Mouse (Mus musculus): ENCODE measurements around the gene Uba5. TPM values are rescaled to one million over a fixed set of nuclear protein-coding genes. Genes with fewer than 3 reads are reported as not detected.

Gene Uba5
- polyA plus RNA-seq, 1 experiment from 2014 or later, result 50.3 TPM

GRCm38 (mm10) chr9:104075808-104076207 is 12.9 kb upstream of the Uba5 start:
- no peaks in the 10 kb centered on the region for H3K9me3 ChIP-seq (ENCODE audit: control insufficient read depth, low read length)
- H3K36me3 ChIP-seq (ENCODE audit: control insufficient read depth, insufficient read depth, low read length), result no peaks in the 10 kb centered on the region
- WGBS, result 60% methylated on average over 2 of the region's 2 CpGs
- H3K27me3 ChIP-seq (replicated peaks; ENCODE audit: control insufficient read depth, insufficient read depth, low read length), result no peaks in the 10 kb centered on the region
- DNase-seq (ENCODE audit: low spot score) (no peak), ATAC-seq (replicated peaks; ENCODE audit: low FRiP score, low TSS enrichment, low read depth) (no peak)
- H3K27ac ChIP-seq (ENCODE audit: low read depth), result no peak overlapping the region
- no peak overlapping the region for H3K9ac ChIP-seq (ENCODE audit: low read length)
- no peak overlapping the region for H3K4me2 ChIP-seq (ENCODE audit: low read length)
- H3K4me3 ChIP-seq (ENCODE audit: low read depth, low read length), result no peak overlapping the region
- no peaks in the 10 kb centered on the region for H3K4me1 ChIP-seq (replicated peaks; ENCODE audit: control insufficient read depth, insufficient read depth, low read length)

DNA sequence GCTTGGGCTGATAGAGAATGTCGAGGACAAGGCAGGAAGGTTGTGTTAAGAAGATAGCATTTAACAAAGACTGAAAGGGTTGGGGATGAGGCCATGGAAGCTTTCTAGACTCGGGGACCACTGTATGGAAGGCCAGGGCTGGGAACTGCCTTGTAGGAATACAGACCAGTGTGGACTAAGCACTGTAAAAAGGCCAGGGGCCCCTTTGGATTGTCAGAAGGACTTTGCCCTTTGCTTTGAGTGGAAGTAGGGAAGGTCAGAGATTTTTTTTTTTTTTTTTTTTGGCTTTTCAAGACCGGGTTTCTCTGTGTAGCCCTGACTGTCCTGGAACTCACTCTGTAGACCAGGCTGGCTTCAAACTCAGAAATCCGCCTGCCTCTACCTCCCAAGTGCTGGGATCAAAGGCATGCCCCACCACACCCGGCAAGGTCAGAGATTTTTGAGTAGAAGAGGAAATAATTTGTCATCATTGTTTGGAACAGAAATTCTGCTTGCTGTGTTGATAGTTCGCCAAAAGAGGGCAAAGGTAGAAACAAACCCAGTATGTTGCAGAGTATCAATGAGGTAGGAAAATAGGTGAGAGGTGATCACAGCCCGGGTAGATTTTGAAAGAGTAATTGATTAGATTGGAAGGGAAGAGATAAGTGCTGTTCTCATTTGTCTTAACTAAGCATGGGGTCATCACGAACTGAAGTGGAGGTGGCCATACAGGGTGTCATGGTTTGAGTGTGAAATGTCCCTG is 8.1 kb upstream of the Uba5 start:
- H3K4me1 ChIP-seq (replicated peaks; ENCODE audit: control insufficient read depth, insufficient read depth, low read length), result no peaks in the 10 kb centered on the region
- ATAC-seq (replicated peaks; ENCODE audit: low FRiP score, low TSS enrichment, low read depth), result no peak

DNA sequence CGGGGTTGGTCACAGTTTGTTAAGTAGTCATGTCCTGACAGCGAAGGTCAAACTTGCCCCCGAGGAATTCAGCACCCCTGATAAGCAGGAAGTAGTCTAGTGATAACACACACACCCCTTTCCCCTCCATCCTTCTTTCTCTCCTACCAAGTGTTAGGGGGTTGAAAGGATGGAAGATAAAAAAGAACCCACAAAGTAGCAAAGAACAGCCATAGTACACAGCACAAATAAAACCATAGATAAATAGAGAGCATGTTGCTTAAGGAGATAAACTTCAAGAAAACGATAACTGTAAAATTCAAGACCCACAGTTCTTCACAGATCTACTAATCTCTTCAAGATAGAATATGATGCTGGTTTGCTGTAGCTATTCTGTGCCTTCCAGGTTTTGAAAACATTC is 7.3 kb upstream of the Uba5 start:
- Histone ChIP-seq H3K9me3 (ENCODE audit: control insufficient read depth, low read length) (no peaks in the 10 kb centered on the region), H3K9ac (ENCODE audit: low read length) (no peak overlapping the region), H3K36me3 (ENCODE audit: control insufficient read depth, insufficient read depth, low read length) (no peaks in the 10 kb centered on the region), H3K4me2 (ENCODE audit: low read length) (no peak overlapping the region), H3K4me3 (ENCODE audit: low read depth, low read length) (no peak overlapping the region), H3K27ac (ENCODE audit: low read depth) (no peak overlapping the region), H3K27me3 (replicated peaks; ENCODE audit: control insufficient read depth, insufficient read depth, low read length) (no peaks in the 10 kb centered on the region), H3K4me1 (replicated peaks; ENCODE audit: control insufficient read depth, insufficient read depth, low read length) (no peaks in the 10 kb centered on the region)
- 77% methylated on average over 4 of the region's 4 CpGs for WGBS
- ATAC-seq (replicated peaks; ENCODE audit: low FRiP score, low TSS enrichment, low read depth) (no peak), DNase-seq (ENCODE audit: low spot score) (no peak)

More for the DNA sequence above, 8.1 kb upstream of the Uba5 start:
- no peak overlapping the region for H3K4me2 ChIP-seq (ENCODE audit: low read length)
- H3K27me3 ChIP-seq (replicated peaks; ENCODE audit: control insufficient read depth, insufficient read depth, low read length), result no peaks in the 10 kb centered on the region
- H3K4me3 ChIP-seq (ENCODE audit: low read depth, low read length), result no peak overlapping the region
- WGBS, result 72% methylated on average over 8 of the region's 8 CpGs
- H3K9me3 ChIP-seq (ENCODE audit: control insufficient read depth, low read length), result no peaks in the 10 kb centered on the region
- H3K27ac ChIP-seq (ENCODE audit: low read depth), result no peak overlapping the region
- no peak overlapping the region for H3K9ac ChIP-seq (ENCODE audit: low read length)
- no peaks in the 10 kb centered on the region for H3K36me3 ChIP-seq (ENCODE audit: control insufficient read depth, insufficient read depth, low read length)
- DNase-seq (ENCODE audit: low spot score), result no peak

DNA sequence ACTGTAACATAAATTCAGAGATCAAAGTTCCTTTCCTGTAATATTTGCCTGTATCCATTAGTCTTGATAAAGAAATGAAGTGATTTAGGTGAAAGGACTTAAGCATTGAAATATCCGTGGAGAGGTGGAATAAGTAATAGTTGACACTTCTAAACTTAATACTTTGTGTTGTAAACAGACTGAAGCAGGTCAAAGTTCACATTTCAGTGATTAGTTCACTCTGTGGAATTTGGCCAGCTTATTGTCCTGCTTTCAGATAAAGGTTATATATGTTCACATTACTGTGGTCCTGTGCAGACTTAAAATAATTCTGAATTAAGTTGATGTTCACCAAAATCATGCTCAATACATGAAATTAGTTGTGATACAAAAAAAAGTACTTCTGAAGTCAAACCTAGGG is 1.6 kb upstream of the Uba5 start:
- H3K4me3 ChIP-seq (ENCODE audit: low read depth, low read length), result no peak overlapping the region
- DNase-seq (ENCODE audit: low spot score) (no peak), ATAC-seq (replicated peaks; ENCODE audit: low FRiP score, low TSS enrichment, low read depth) (no peak)
- peaks cover 12% of the 10 kb centered on the region for H3K4me1 ChIP-seq (replicated peaks; ENCODE audit: control insufficient read depth, insufficient read depth, low read length)
- H3K27me3 ChIP-seq (replicated peaks; ENCODE audit: control insufficient read depth, insufficient read depth, low read length), result no peaks in the 10 kb centered on the region
- peaks cover 15% of the 10 kb centered on the region for H3K36me3 ChIP-seq (ENCODE audit: control insufficient read depth, insufficient read depth, low read length)
- WGBS, result 14% methylated on average over 1 of the region's 1 CpGs
- H3K27ac ChIP-seq (ENCODE audit: low read depth), result no peak overlapping the region
- H3K9me3 ChIP-seq (ENCODE audit: control insufficient read depth, low read length), result no peaks in the 10 kb centered on the region
- no peak overlapping the region for H3K9ac ChIP-seq (ENCODE audit: low read length)
- H3K4me2 ChIP-seq (ENCODE audit: low read length), result no peak overlapping the region

- Histone ChIP-seq H3K9ac (ENCODE audit: low read length) (peak within 1 kb of the TSS; percentile 73), H3K9me3 (ENCODE audit: control insufficient read depth, low read length) (no peaks in the 10 kb centered on the region), H3K36me3 (ENCODE audit: control insufficient read depth, insufficient read depth, low read length) (peaks cover 22% of the 10 kb centered on the region), H3K27ac (ENCODE audit: low read depth) (peak within 1 kb of the TSS; percentile 76), H3K27me3 (replicated peaks; ENCODE audit: control insufficient read depth, insufficient read depth, low read length) (no peaks in the 10 kb centered on the region), H3K4me1 (replicated peaks; ENCODE audit: control insufficient read depth, insufficient read depth, low read length) (peaks cover 12% of the 10 kb centered on the region), H3K4me3 (ENCODE audit: low read depth, low read length) (peak within 1 kb of the TSS; percentile 83), H3K4me2 (ENCODE audit: low read length) (peak within 1 kb of the TSS; percentile 80)
- under 1% methylated on average over 30 of the region's 30 CpGs for WGBS
- DNase-seq (ENCODE audit: low spot score) (peak; percentile 96), ATAC-seq (replicated peaks; ENCODE audit: low FRiP score, low TSS enrichment, low read depth) (peak; percentile 95)
These were observed 469 bp upstream of the Uba5 start, which contains the start of gene Acad11 for GRCm38 (mm10) chr9:104063244-104063961. Gene Acad11, plus strand, starts transcription at chr9:104063377.

- H3K36me3 ChIP-seq (ENCODE audit: control insufficient read depth, insufficient read depth, low read length), result peaks cover 95% of the 10 kb centered on the region
These were observed 11.9 kb downstream of the Uba5 start for GRCm38 (mm10) chr9:104051028-104051427.

DNA sequence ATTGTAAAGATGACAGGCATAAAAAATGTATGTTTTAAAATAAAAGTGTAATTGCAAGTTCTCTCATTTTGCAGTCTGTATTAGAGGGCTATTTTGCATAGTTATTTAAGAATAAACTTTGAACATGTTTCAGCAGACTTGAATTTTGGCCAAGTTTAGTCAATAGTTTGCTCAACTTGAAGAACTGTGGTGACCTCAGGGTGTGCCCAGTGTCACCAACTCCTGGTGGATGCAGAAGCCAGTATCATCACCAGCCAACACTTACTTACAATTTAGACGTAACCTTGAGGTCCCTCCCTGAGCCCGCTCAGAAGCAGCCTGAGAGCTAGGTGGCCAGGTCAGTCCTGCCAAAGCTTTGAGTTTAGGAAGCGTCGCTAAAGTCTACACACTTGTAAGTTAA is 19.3 kb downstream of the Uba5 start:
- no peak for ATAC-seq (replicated peaks; ENCODE audit: low FRiP score, low TSS enrichment, low read depth)
- Histone ChIP-seq H3K9me3 (ENCODE audit: control insufficient read depth, low read length) (no peaks in the 10 kb centered on the region), H3K9ac (ENCODE audit: low read length) (no peak overlapping the region), H3K27me3 (replicated peaks; ENCODE audit: control insufficient read depth, insufficient read depth, low read length) (no peaks in the 10 kb centered on the region), H3K4me3 (ENCODE audit: low read depth, low read length) (no peak overlapping the region), H3K27ac (ENCODE audit: low read depth) (no peak overlapping the region), H3K36me3 (ENCODE audit: control insufficient read depth, insufficient read depth, low read length) (peaks cover 37% of the 10 kb centered on the region), H3K4me2 (ENCODE audit: low read length) (no peak overlapping the region), H3K4me1 (replicated peaks; ENCODE audit: control insufficient read depth, insufficient read depth, low read length) (no peaks in the 10 kb centered on the region)
- 86% methylated on average over 4 of the region's 4 CpGs for WGBS
- no peak for DNase-seq (ENCODE audit: low spot score)

More at GRCm38 (mm10) chr9:104051028-104051427, 11.9 kb downstream of the Uba5 start:
- Histone ChIP-seq H3K4me2 (ENCODE audit: low read length) (no peak overlapping the region), H3K27me3 (replicated peaks; ENCODE audit: control insufficient read depth, insufficient read depth, low read length) (no peaks in the 10 kb centered on the region), H3K27ac (ENCODE audit: low read depth) (no peak overlapping the region), H3K9ac (ENCODE audit: low read length) (no peak overlapping the region), H3K4me3 (ENCODE audit: low read depth, low read length) (no peak overlapping the region), H3K9me3 (ENCODE audit: control insufficient read depth, low read length) (no peaks in the 10 kb centered on the region), H3K4me1 (replicated peaks; ENCODE audit: control insufficient read depth, insufficient read depth, low read length) (no peaks in the 10 kb centered on the region)
- ATAC-seq (replicated peaks; ENCODE audit: low FRiP score, low TSS enrichment, low read depth) (no peak), DNase-seq (ENCODE audit: low spot score) (no peak)
- WGBS, result 84% methylated on average over 6 of the region's 6 CpGs

DNA sequence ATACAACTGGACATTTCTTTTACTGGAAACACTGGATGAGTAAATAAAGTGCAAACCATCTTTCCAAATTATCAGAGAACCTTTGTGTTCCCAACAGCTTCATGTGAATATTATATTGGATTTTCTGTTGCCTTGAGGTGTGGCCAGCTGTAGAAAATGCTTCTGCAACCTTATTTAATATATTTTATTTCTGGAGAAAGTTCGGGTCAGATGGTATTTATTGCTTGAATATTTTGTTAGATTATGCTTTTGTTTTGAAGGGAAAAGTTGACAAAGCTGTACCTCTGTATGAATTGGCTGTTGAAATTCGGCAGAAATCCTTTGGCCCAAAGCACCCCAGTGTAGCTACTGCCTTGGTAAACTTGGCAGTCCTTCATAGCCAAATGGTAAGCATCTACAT is 22.6 kb downstream of the Uba5 start, which contains the start of gene Gm28305:
Gene Gm28305, plus strand, starts transcription at position 301 of the 400 bp plus-strand sequence.
- no peak for DNase-seq (ENCODE audit: low spot score)
- Histone ChIP-seq H3K4me1 (replicated peaks; ENCODE audit: control insufficient read depth, insufficient read depth, low read length) (no peaks in the 10 kb centered on the region), H3K4me3 (ENCODE audit: low read depth, low read length) (no peak within 1 kb of the TSS), H3K36me3 (ENCODE audit: control insufficient read depth, insufficient read depth, low read length) (peaks cover 20% of the 10 kb centered on the region), H3K9ac (ENCODE audit: low read length) (no peak within 1 kb of the TSS), H3K27me3 (replicated peaks; ENCODE audit: control insufficient read depth, insufficient read depth, low read length) (no peaks in the 10 kb centered on the region), H3K9me3 (ENCODE audit: control insufficient read depth, low read length) (no peaks in the 10 kb centered on the region), H3K27ac (ENCODE audit: low read depth) (no peak within 1 kb of the TSS), H3K4me2 (ENCODE audit: low read length) (no peak within 1 kb of the TSS)
- ATAC-seq (replicated peaks; ENCODE audit: low FRiP score, low TSS enrichment, low read depth), result no peak
- 67% methylated on average over 2 of the region's 2 CpGs for WGBS
